Mouse (Mus musculus) CH12.LX (cell line): ENCODE data around the gene Ifng.

ENCODE experiments used
- CTCF ChIP-seq, 2 experiments: IDR thresholded peaks in 1 of 2; conservative IDR thresholded peaks in 1 of 2; 2 replicates each; pipeline ENCODE4 v1.5.1; 2011 to 2012; ENCODE audit warnings: low read depth in 2 of 2, low read length in 2 of 2, improper control_type of control experiment in 1 of 2, inconsistent platforms in 1 of 2, mild to moderate bottlenecking in 1 of 2, moderate library complexity in 1 of 2
- E2F4 ChIP-seq: IDR thresholded peaks from 2 replicates; pipeline ENCODE4 v1.6.1; 2011; ENCODE audit warnings: low read depth, low read length, improper control_type of control experiment; ENCODE audit not compliant: insufficient replicate concordance
- EP300 ChIP-seq: IDR thresholded peaks from 2 replicates; pipeline ENCODE4 v1.6.1; 2011; ENCODE audit warnings: low read length, improper control_type of control experiment
- ETS1 ChIP-seq: conservative IDR thresholded peaks from 2 replicates; pipeline ENCODE4 v1.6.1; 2012; ENCODE audit warnings: low read depth, mild to moderate bottlenecking, inconsistent platforms, low read length, improper control_type of control experiment, moderate library complexity
- PAX5 ChIP-seq: IDR thresholded peaks from 2 replicates; pipeline ENCODE4 v1.6.1; 2012; ENCODE audit warnings: low read length, inconsistent platforms, mixed read lengths
- POLR2A ChIP-seq: IDR thresholded peaks from 2 replicates; pipeline ENCODE4 v1.6.1; 2011; ENCODE audit warnings: low read depth, mild to moderate bottlenecking, improper control_type of control experiment, low read length
- TCF12 ChIP-seq: IDR thresholded peaks from 2 replicates; pipeline ENCODE4 v1.6.1; 2014; ENCODE audit warnings: low read depth, mild to moderate bottlenecking, inconsistent platforms, low read length, improper control_type of control experiment
- USF2 ChIP-seq: conservative IDR thresholded peaks from 2 replicates; pipeline ENCODE4 v1.6.1; 2011; ENCODE audit warnings: low read depth, low read length, improper control_type of control experiment
- ZC3H11A ChIP-seq: IDR thresholded peaks from 2 replicates; pipeline ENCODE4 v1.6.1; 2012; ENCODE audit warnings: low read depth, mild to moderate bottlenecking, inconsistent platforms, low read length, improper control_type of control experiment
- ZMIZ1 ChIP-seq: IDR thresholded peaks from 2 replicates; pipeline ENCODE4 v1.6.1; 2012; ENCODE audit warnings: low read depth, mild to moderate bottlenecking, inconsistent platforms, low read length, improper control_type of control experiment

DNA sequence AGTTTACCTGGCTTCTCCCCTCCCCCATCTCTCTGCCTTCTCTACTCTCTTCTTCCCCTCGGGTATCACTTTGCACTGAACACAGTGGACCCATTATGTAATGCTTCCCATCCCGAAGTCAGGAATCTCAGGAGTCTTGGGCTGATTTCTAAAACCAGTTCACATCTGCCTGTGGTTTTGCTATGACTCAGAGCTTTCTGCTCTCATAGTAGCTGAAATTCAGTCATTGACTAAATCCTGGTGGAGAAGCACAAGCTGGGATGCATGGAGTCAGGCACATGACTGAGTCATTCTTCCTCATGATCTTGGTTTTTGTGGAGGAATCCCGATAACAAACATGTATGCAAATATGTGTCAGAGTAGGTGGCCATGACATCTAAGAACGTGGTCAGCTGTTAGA is 38.4 kb downstream of the Ifng start:
- TF ChIP-seq TCF12 (no peak), CTCF (conservative IDR thresholded peaks at IDR 0.05 in 1 of 2, IDR thresholded peaks at IDR 0.05 in 1 of 2; ENCODE audit: low read depth in 2 of 2, low read length in 2 of 2) (no peak), E2F4 (no peak), POLR2A (no peak), PAX5 (no peak), EP300 (no peak), USF2 (no peak), ZMIZ1 (no peak), ETS1 (no peak), ZC3H11A (no peak)
